Mouse (Mus musculus): ENCODE measurements at regions not wholly inside any gene's neighbourhood (a gene's known extent, or its start where the extent isn't known, plus 50 kb on each side); places are given as distances from the start of the nearest gene placed in this dataset.

DNA sequence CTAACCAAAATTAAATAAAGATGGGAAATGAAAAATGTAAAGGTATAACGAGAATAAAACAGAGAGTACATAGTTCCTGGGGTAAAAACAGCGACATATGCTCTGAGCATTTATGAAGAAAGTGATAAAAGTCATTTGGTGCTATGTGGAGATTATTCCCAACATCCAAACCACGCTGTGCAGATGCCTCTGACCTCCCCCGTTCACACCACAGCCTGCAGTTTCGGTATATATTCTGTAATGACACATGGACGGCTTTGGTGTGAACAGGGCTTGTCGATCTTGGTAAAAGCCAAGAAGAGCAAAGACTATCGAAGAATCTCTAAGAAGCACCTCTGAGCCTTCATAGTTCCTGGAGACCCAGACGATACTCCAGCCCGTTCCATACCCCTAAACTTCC lies 95.2 kb upstream of the Ppp1r26 start:
- no peak for DNase-seq

GRCm38 (mm10) chr2:28352903-28353302 lies 93.7 kb upstream of the Ppp1r26 start:
- no peak for DNase-seq

- no peak for DNase-seq
Measured at GRCm38 (mm10) chr2:28362199-28362598, 84.4 kb upstream of the Ppp1r26 start.

DNA sequence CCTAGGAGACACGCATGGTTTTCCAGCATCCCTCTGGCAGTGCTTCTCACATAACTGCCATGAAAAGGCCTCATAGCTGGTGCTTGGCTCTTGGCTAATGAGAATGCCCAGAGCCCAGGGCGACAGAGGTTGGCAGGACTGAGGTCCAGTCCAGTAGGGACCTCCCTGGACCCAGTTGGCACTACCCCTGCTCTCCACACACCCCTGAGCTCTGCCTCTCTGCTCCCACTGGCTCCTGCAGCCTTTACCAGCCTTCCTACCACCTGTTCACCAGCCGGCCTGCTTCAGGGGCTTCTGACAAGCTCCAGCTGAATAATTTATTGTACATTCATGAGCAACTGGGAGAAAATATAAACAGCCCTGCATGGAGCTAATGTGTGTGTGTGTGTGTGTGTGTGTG lies 82.0 kb upstream of the Ppp1r26 start:
- peak; percentile 33 for DNase-seq

DNA sequence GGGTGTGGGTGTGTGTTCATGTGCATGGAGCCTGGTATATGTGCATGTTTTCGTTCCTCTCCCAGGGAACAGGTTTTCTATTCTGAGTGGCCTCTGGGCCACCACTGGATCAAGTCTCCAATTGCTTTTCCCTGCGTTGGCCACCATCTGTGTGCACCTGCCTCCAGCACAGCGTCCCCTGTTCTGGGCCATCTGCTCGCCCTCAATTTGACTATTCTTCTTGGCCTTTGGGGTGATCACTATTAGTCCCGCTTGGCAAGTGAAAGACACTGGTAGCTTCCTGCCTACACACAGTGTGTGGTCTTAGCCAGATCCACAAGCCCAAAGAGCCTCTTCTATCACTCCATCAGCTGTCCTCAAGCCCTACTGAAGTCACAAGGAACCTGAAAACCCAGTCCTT lies 80.8 kb upstream of the Ppp1r26 start:
- peak; percentile 70 for DNase-seq

DNA sequence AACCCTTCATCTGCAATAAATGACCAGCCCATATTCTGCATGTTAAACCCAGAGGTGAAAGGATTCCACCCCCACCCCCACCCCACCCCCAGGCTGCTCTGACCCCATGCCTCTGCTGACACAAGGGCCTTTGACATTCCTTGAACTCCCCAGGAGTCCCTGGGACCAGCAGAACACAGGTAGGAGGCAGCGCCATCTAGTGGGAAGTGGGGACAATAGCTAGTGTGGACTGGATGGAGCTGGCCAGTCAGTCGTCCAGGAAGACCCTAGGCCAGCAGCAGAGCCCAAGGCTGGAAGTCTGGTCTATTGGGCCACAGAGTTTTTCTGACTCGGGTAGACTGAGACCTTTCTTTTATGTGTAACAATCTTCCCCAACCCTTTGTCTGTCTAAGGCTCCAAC lies 71.8 kb upstream of the Ppp1r26 start:
- peak; percentile 80 for DNase-seq

DNA sequence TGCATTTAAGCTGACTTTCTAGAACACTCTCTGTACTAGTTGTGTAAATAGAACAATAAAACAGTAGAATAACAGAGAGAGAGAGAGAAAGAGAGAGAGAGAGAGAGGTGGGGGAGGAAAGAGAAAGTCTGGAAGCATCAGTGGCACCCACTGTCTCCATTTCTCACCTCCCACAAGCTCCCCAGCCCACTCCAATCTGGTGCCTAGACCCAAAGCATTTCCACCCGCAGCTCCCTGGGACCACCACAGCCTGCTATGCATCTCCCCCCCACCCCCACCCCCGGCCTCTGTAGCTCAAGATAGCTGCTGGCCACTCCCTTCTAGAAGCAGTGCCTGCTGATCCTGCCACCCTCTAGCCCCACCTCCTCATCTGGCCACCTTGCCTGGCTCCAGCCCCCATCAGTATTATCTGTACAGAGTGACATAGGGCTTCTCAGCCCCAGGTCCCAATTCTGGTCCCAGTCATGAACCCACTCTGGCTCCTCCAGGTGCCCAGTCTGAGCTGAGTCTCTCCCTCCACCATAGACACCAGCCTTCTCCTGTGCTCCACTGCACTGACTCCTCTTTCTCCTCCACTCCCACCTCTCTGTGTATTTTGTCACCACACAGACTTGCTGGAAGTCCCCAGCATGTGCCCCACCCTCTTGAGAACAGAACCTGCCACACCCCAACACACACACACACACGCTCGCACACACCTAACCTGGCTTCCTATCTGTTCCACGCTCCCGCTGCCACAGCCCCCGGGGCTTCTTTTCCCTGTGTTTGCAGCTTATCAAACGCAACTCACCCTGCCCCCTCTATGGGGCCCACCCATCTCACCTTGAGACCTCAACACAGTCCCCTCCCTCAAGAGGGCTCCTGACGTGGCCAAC lies 68.4 kb upstream of the Ppp1r26 start:
- DNase-seq, result no peak

DNA sequence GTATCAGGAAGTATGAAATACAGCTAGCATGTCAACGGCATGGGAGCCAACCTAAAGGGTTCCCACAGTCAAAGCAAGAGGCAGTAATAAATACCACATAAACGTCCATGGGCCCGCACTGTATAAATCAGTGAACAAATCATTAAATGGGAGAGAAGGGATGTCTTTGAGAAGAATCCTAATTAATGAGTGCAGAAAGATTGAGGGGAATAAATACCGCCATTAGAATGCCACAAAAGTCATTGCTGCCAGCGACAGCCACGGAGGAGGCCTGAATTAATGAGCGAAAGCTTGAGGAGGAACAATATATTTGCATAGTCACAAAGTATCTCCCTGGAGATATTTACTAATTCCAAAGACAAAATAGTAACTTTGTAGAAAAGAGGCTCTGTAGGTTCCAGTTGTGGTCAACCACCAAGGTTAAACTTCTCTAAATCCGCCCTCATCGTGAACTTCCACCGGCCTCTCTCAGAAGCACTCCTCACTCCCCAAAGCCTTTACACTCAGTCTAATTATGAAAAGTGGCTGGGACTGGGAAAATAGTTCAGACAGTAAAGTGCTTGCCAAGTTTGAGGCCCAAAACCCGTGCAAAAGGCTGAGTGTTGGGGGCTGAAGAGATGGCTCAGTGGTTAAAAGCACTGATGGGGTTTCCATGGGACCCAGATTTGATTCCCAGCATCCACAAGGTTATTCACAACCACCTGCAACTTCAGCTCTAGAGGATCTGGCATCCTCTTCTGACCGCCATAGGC lies 64.4 kb upstream of the Ppp1r26 start:
- DNase-seq, result no peak

DNA sequence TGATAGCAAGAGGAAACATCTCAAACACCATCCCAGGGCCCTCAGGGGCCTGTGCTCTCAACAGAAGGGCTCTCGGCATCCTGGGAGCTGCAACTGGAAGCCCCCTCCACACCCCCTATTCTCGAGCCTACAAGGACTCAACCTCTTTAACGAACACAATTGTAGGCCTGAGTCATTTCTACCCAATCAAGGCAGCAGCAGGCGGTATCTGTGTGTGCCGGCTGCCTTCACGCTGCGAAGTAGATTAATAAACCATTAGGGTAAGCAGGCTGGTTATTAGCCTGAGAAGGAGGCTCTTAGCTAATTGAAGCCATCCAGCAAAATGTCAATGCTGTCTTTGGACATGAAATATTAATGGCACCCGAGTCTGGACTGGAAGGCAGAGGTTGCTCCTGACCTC lies 61.7 kb upstream of the Ppp1r26 start:
- DNase-seq, result peak; percentile 82

DNA sequence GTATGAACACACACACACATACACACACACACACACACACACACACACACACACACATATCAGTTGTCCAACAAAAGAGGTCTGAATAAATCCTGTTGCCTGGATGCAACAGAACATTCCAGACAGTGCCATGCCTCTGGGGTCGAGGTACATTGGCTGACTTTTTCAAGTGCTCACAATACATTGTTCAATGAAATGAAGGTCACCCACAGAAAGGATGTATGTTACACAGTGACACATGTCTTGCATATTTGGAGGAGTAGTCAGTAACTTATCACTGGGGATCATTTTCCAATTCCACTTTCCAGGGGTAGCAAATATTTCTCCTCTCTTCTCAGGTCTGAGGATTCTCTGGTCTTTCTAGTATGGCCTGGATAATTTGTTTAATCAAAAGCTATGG lies 59.8 kb upstream of the Ppp1r26 start:
- DNase-seq, result no peak

DNA sequence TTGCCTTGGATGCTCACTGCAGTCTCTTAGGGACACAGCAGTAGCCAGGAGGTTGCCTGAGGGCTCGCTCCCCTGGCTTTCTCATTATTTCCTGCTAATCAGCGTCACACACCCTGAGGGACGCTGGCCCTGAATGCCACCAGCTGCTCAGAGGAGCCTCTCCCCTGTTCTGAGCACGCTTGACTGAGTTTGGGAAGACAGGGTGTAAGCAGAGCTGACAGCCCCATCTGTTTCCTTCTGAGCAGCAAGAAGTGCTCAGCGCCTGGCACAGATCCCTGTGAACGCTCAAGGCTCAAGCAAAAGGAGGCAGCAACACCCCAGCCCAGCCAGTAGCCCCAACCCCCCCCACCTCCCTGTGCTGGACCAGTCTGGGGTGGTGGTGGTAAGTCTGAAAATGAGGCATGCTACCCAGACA lies 59.2 kb upstream of the Ppp1r26 start:
- peak; percentile 99 for DNase-seq

DNA sequence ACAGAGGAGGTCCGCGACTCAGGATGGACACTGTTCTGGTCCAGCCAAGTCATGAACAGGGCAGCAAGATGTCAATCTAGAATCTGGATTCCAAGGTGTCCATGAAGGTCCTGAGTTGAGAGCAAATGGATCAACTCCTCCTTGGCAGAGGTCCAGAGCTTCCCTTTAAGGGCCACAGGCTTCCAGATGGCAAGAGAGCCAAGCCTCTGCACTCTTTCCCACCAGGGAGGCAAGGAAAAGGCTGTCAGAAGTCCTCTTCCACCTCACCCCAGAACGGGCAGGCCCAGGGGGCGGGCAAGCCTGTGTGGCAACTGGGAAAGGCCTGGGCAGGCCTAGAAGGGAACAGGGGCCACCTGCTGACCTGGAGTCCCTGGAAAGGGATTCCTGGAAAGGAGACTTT lies 58.7 kb upstream of the Ppp1r26 start:
- peak; percentile 80 for DNase-seq

- no peak for DNase-seq
Measured at GRCm38 (mm10) chr2:28389703-28390102, 56.9 kb upstream of the Ppp1r26 start.

DNA sequence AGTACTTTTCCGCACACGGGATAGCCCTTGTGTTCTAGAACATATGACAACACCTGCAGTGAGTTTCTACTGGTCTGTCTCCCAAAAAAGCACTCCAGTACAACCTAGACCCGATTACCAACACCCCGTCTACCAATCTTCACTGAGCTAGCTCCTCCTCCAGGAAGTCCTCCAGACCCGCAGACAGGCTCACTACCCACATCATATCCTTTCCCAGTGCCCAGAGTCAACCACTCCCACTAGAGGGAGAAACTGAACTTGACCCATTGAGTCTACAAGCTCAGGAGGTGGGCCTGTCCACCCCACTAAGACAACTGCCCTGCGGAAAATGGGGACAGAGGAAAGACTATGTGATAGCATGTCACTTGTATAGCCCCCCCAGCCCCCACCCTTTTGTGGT lies 51.2 kb upstream of the Ppp1r26 start:
- DNase-seq, result no peak

Measured in retina, postnatal 1 day (tissue).